Mouse (Mus musculus): ENCODE measurements around the gene Anks1.
"Not testable (repeated sequence)": the region's sequence is repeated elsewhere in the genome, so short reads cannot be mapped to it uniquely, and the experiment has no call there.

- TF ChIP-seq CTCF (IDR thresholded peaks at IDR 0.05; ENCODE audit: borderline replicate concordance, extremely low read depth, insufficient read depth, insufficient read length); POLR2A (IDR thresholded peaks at IDR 0.05; ENCODE audit: borderline replicate concordance, extremely low read depth, insufficient read depth, insufficient read length, poor library complexity, severe bottlenecking): not testable (repeated sequence)
Observed at GRCm38 (mm10) chr17:27982070-27982457, 73.0 kb downstream of the Anks1 start.
